Mouse (Mus musculus) layer of hippocampus, postnatal 36 days (tissue): ENCODE data around the gene Dhh. TPM values are rescaled to one million over a fixed set of nuclear protein-coding genes. Genes with fewer than 3 reads are reported as not detected.
A peak's percentile ranks its signal among the peaks of the same experiment; 100 is the strongest.
"Not testable (repeated sequence)": the region's sequence is repeated elsewhere in the genome, so short reads cannot be mapped to it uniquely, and the experiment has no call there.

Experiments used
- DNase-seq, 2 experiments: peaks; one replicate each; pipeline ENCODE4 v3.0.0; 2022
- total RNA-seq, 2 experiments: library from RNA; stranded (reverse); gene quantifications; 2 replicates each; pipeline ENCODE4 v1.2.3; 2021

The Dhh gene
- total RNA-seq: under 1 TPM; 0.12 to 0.15 TPM

GRCm38 (mm10) chr15:98897928-98898800, at the start of gene Dhh:
Gene Dhh (minus strand): TSS chr15:98898540.
- DNase-seq: no peak

GRCm38 (mm10) chr15:98947884-98948283, 49.5 kb upstream of the Dhh start:
- DNase-seq: no peak

- DNase-seq: no peak
These were observed 44.8 kb upstream of the Dhh start for GRCm38 (mm10) chr15:98943133-98943532.

- DNase-seq: no peak
These were observed 43.7 kb upstream of the Dhh start for GRCm38 (mm10) chr15:98942081-98942480.

- DNase-seq: no peak
These were observed 43.2 kb upstream of the Dhh start for GRCm38 (mm10) chr15:98941539-98941938.

- DNase-seq: no peak
These were observed 42.5 kb upstream of the Dhh start for GRCm38 (mm10) chr15:98940816-98941215.

- DNase-seq: peak; percentile 89 to 91
These were observed 36.0 kb upstream of the Dhh start, which contains the start of gene Tuba1b for GRCm38 (mm10) chr15:98934217-98934839. Gene Tuba1b (minus strand): TSS chr15:98934565.

GRCm38 (mm10) chr15:98933833-98934216, 35.5 kb upstream of the Dhh start:
- peak; percentile 94 for DNase-seq

- not testable (repeated sequence) for DNase-seq
These were observed 34.8 kb upstream of the Dhh start for GRCm38 (mm10) chr15:98933004-98933671.

GRCm38 (mm10) chr15:98930998-98931397, 32.7 kb upstream of the Dhh start:
- no peak for DNase-seq

GRCm38 (mm10) chr15:98930017-98930734, 31.8 kb upstream of the Dhh start:
- DNase-seq: no peak

GRCm38 (mm10) chr15:98928598-98929240, 30.4 kb upstream of the Dhh start:
- peak; percentile 50 to 53 for DNase-seq

- DNase-seq: no peak
These were observed 29.2 kb upstream of the Dhh start for GRCm38 (mm10) chr15:98927566-98927965.

GRCm38 (mm10) chr15:98924682-98925081, 26.3 kb upstream of the Dhh start:
- no peak for DNase-seq

GRCm38 (mm10) chr15:98923031-98923537, 24.7 kb upstream of the Dhh start:
- DNase-seq: no peak

GRCm38 (mm10) chr15:98922581-98922980, 24.2 kb upstream of the Dhh start:
- DNase-seq: no peak

- DNase-seq: no peak
These were observed 23.2 kb upstream of the Dhh start for GRCm38 (mm10) chr15:98921510-98921909.

- DNase-seq: not testable (repeated sequence)
These were observed 20.2 kb upstream of the Dhh start for GRCm38 (mm10) chr15:98918499-98918895.

- peak; percentile 99 for DNase-seq
These were observed 19.5 kb upstream of the Dhh start, which contains the start of gene Lmbr1l for GRCm38 (mm10) chr15:98917538-98918498. Gene Lmbr1l (minus strand): TSS chr15:98918231.

GRCm38 (mm10) chr15:98917091-98917490, 18.8 kb upstream of the Dhh start:
- peak in 1 of 2 experiments; percentile 17 for DNase-seq
